Mouse (Mus musculus) stomach, postnatal 0 days (tissue): Measurements from ENCODE around the gene Wdr78. TPM values are rescaled to one million over a fixed set of nuclear protein-coding genes. Genes with fewer than 3 reads are reported as not detected.

Source experiments
- ATAC-seq: fragments of 200-750 bp; cut with Nextera tagmentation; 2 replicates; pipeline ENCODE4 v1.8.0; 2017; ENCODE audit not compliant: low FRiP score, low TSS enrichment
- DNase-seq: peaks from one replicate; pipeline ENCODE4 v3.0.0-alpha.2; 2016; ENCODE audit warnings: low spot score
- H3K27ac ChIP-seq: fragments of 300-500 bp; sonication (generic); replicated peaks from 2 replicates; pipeline ENCODE4 v1.5.1; 2014; ENCODE audit warnings: mild to moderate bottlenecking, control low read depth
- H3K27me3 ChIP-seq: fragments of 300-500 bp; sonication (generic); 2 replicates; pipeline ENCODE4 v1.6.1; 2014; ENCODE audit warnings: low read length; ENCODE audit not compliant: control insufficient read depth, insufficient read depth
- H3K36me3 ChIP-seq: fragments of 300-500 bp; sonication (generic); 2 replicates; pipeline ENCODE4 v1.6.1; 2014; ENCODE audit warnings: low read length, mixed read lengths; ENCODE audit not compliant: control insufficient read depth, insufficient read depth
- H3K4me1 ChIP-seq: fragments of 300-500 bp; sonication (generic); replicated peaks from 2 replicates; pipeline ENCODE4 v1.6.1; 2014; ENCODE audit warnings: antibody characterized with exemption; ENCODE audit not compliant: control insufficient read depth, insufficient read depth
- H3K4me2 ChIP-seq: fragments of 300-500 bp; sonication (generic); replicated peaks from 2 replicates; pipeline ENCODE4 v1.6.1; 2014; ENCODE audit warnings: low read depth, mild to moderate bottlenecking, control low read depth, moderate library complexity
- H3K4me3 ChIP-seq: fragments of 300-500 bp; sonication (generic); 2 replicates; pipeline ENCODE4 v1.5.1; 2014; ENCODE audit warnings: low read depth, low read length, control low read depth
- H3K9ac ChIP-seq: fragments of 300-500 bp; sonication (generic); 2 replicates; pipeline ENCODE4 v1.6.1; 2014; ENCODE audit warnings: mild to moderate bottlenecking, low read length, control low read depth, mixed read lengths
- H3K9me3 ChIP-seq: fragments of 300-500 bp; sonication (generic); 2 replicates; pipeline ENCODE4 v1.6.1; 2016; ENCODE audit warnings: low read length; ENCODE audit not compliant: control insufficient read depth
- CTCF ChIP-seq: IDR thresholded peaks from 2 replicates; pipeline ENCODE4 v1.5.1; 2016; ENCODE audit warnings: antibody characterized with exemption, low read depth, mild to moderate bottlenecking, moderate library complexity
- EP300 ChIP-seq: optimal IDR thresholded peaks from 2 replicates; pipeline ENCODE3; 2016; ENCODE audit warnings: antibody characterized with exemption
- WGBS: fragments of 180-500 bp; shearing (Covaris S2); extraction: QIAGEN DNeasy Blood & Tissue Kit; methylation state at CpG from one replicate; pipeline ENCODE4 v1.1.7; 2014; 5-methylcytosine and 5-hydroxymethylcytosine counted together
- polyA plus RNA-seq: library from polyadenylated mRNA; unstranded; fragments of >200 nt; fragmentation: Nextera tagmentation; extraction: Ambion mirVana; gene quantifications from 2 replicates; pipeline ENCODE4 v1.2.1, GENCODE M21; 2015

The Wdr78 gene
- polyA plus RNA-seq, 1 experiment from 2014 or later: 0.25 TPM

- Histone ChIP-seq H3K9ac (no peak overlapping the region), H3K4me3 (no peak overlapping the region), H3K4me2 (peak overlapping the region; percentile 27; the same call in 1 of the 2 replicates), H3K4me1 (no peaks in the 10 kb centered on the region), H3K9me3 (no peaks in the 10 kb centered on the region), H3K27ac (no peak overlapping the region), H3K27me3 (no peaks in the 10 kb centered on the region), H3K36me3 (no peaks in the 10 kb centered on the region)
- no peak for TF ChIP-seq CTCF
- no peak for TF ChIP-seq EP300
- 14% methylated on average over 4 of the region's 4 CpGs for WGBS
- DNase-seq: no peak
- no peak for ATAC-seq
These were observed 100.9 kb downstream of the Wdr78 start for GRCm38 (mm10) chr4:103013490-103013889.

GRCm38 (mm10) chr4:103011823-103012222, 102.5 kb downstream of the Wdr78 start:
- WGBS: 42% methylated on average over 7 of the region's 7 CpGs
- TF ChIP-seq CTCF (no peak), EP300 (no peak)
- Histone ChIP-seq H3K4me2 (no peak overlapping the region), H3K4me1 (no peaks in the 10 kb centered on the region), H3K9ac (no peak overlapping the region), H3K27ac (no peak overlapping the region), H3K9me3 (no peaks in the 10 kb centered on the region), H3K36me3 (no peaks in the 10 kb centered on the region), H3K27me3 (no peaks in the 10 kb centered on the region), H3K4me3 (no peak overlapping the region)
- no peak for ATAC-seq
- DNase-seq: no peak

- TF ChIP-seq CTCF: no peak
- no peak for TF ChIP-seq EP300
- 95% methylated on average over 4 of the region's 4 CpGs for WGBS
- Histone ChIP-seq H3K4me2 (no peak overlapping the region), H3K27ac (no peak overlapping the region), H3K36me3 (no peaks in the 10 kb centered on the region), H3K27me3 (no peaks in the 10 kb centered on the region), H3K9me3 (no peaks in the 10 kb centered on the region), H3K4me1 (no peaks in the 10 kb centered on the region), H3K9ac (no peak overlapping the region), H3K4me3 (no peak overlapping the region)
- no peak for ATAC-seq
- no peak for DNase-seq
These were observed 103.6 kb downstream of the Wdr78 start for GRCm38 (mm10) chr4:103010734-103011133.

GRCm38 (mm10) chr4:103006943-103007418, 107.4 kb downstream of the Wdr78 start:
- Histone ChIP-seq H3K4me3 (no peak overlapping the region), H3K4me2 (no peak overlapping the region), H3K4me1 (no peaks in the 10 kb centered on the region), H3K9ac (no peak overlapping the region), H3K9me3 (no peaks in the 10 kb centered on the region), H3K27ac (no peak overlapping the region), H3K36me3 (no peaks in the 10 kb centered on the region), H3K27me3 (no peaks in the 10 kb centered on the region)
- ATAC-seq (no peak), DNase-seq (peak; percentile 40)
- no peak for TF ChIP-seq EP300
- TF ChIP-seq CTCF: no peak
- WGBS: 16% methylated on average over 4 of the region's 4 CpGs

- Histone ChIP-seq H3K4me1 (no peaks in the 10 kb centered on the region), H3K9me3 (no peaks in the 10 kb centered on the region), H3K27ac (no peak overlapping the region), H3K4me3 (no peak overlapping the region), H3K9ac (no peak overlapping the region), H3K36me3 (no peaks in the 10 kb centered on the region), H3K4me2 (no peak overlapping the region), H3K27me3 (no peaks in the 10 kb centered on the region)
- DNase-seq: no peak
- ATAC-seq: no peak
- whole genome bisulfite sequencing: 79% methylated on average over 5 of the region's 5 CpGs
- TF ChIP-seq EP300: no peak
- no peak for TF ChIP-seq CTCF
These were observed 108.1 kb downstream of the Wdr78 start for GRCm38 (mm10) chr4:103006266-103006665.

GRCm38 (mm10) chr4:103005190-103005945, 109.0 kb downstream of the Wdr78 start:
- no peaks in the 10 kb centered on the region for H3K4me1 ChIP-seq

More at GRCm38 (mm10) chr4:103005190-103005945, 109.0 kb downstream of the Wdr78 start:
- WGBS: 63% methylated on average over 15 of the region's 15 CpGs
- no peak overlapping the region for H3K4me2 ChIP-seq
- no peak overlapping the region for H3K4me3 ChIP-seq
- H3K36me3 ChIP-seq: no peaks in the 10 kb centered on the region
- H3K27ac ChIP-seq: no peak overlapping the region
- H3K9ac ChIP-seq: no peak overlapping the region
- no peaks in the 10 kb centered on the region for H3K9me3 ChIP-seq
- DNase-seq (no peak), ATAC-seq (no peak)
- no peaks in the 10 kb centered on the region for H3K27me3 ChIP-seq
- TF ChIP-seq CTCF (no peak), EP300 (no peak)
